Mouse (Mus musculus) adrenal gland, postnatal 10 days (tissue): Measurements from ENCODE around the gene Olfr1122. TPM values are rescaled to one million over a fixed set of nuclear protein-coding genes. Genes with fewer than 3 reads are reported as not detected.
"Not testable (repeated sequence)": the region's sequence is repeated elsewhere in the genome, so short reads cannot be mapped to it uniquely, and the experiment has no call there.

Source experiments
- DNase-seq: peaks from one replicate; pipeline ENCODE4 v3.0.0; 2021; ENCODE audit warnings: mixed read lengths
- long read RNA-seq, 2 experiments: library from polyadenylated mRNA; stranded (forward); transcript quantifications; one replicate each; pipeline ENCODE4 v2.0.0; 2021
- total RNA-seq, 2 experiments: library from RNA; stranded (reverse); gene quantifications; 2 replicates each; pipeline ENCODE4 v1.2.3; 2021

The Olfr1122 gene
- total RNA-seq: not detected
- long read RNA-seq, experiment 1: 0 reads
- long read RNA-seq, experiment 2: 0 reads

DNA sequence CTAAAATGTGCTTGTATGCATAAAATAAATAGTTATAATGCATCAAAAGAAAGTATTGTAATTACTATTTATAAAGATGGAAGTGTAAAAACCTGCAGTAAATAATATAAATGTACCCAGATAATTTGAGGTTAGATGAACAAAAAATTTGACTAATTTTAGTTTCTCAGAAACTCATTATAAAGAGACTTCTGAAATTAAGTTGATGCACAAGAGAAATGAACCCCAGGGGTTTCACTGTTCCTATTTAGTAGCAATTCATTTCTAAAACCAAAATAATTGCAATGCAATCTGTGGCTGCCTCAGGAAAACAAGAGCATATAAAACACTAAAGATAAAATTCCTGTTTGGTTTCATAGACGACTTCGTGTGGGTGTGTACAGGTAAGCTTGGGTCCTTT, at the start of gene Olfr1122:
TSS of gene Olfr1122 (plus strand) at position 301 of the 400 bp plus-strand sequence.
- DNase-seq: no peak

DNA sequence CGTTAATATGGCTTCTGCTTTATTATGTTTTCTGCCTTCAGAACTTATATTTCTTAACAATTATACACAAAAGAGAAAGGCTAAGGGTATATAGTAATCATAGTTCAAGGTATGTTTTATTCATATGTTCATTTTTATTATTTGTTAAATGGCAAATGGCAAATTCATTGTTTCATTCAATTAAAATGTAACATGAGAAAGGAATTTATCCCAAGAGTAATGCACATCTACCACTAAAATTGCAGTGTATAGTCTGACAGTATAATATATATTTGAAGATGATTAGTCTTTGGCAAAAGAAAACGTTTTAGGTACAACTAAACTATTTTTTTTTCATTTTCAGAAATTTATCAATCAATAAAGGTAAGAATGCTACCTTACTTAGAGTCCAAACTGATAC, 31.1 kb upstream of the Olfr1122 start, which contains the start of gene Olfr1120:
TSS of gene Olfr1120 (plus strand) at position 301 of the 400 bp plus-strand sequence.
- no peak for DNase-seq

DNA sequence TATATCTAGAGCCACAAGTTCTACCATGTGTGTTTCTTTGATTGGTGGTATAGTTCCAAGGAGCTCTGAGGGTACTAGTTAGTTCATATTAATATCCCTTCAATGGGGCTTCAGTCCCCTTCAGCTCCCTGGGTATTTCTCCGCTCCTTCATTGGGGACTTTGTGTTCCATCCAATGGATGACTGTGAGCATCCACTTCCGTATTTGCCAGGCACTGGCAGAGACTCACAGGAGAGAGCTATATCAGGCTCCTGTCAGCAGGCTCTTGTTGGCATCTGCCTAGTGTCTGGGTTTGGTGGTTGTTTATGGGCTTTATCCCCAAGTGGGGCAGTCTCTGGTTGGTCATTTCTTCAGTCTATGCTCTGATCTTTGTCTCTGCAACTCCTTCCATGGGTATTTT, 25.5 kb upstream of the Olfr1122 start:
- not testable (repeated sequence) for DNase-seq

DNA sequence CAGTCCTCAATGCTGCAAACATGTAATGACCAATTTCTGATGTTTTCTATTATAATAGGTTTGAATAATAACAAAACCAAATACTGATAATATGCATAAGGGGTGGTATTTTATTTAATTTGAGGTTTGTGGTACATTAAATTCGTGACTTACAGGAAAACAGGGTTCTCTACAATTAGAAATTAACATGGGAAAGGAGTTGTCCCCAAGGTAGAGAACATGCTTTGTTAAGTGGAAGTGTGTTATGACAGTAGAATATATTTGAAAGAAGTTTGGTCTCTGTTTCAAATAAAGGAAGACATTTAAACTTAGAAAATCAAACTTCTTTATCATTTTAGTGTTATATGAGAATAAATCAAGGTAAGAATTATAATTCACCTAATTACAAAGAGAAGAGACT, 16.1 kb upstream of the Olfr1122 start, which contains the start of gene Olfr1121:
TSS of gene Olfr1121 (plus strand) at position 301 of the 400 bp plus-strand sequence.
- no peak for DNase-seq

GRCm38 (mm10) chr2:87371726-87372125, 13.9 kb upstream of the Olfr1122 start:
- no peak for DNase-seq

GRCm38 (mm10) chr2:87383935-87384334, 1.7 kb upstream of the Olfr1122 start:
- no peak for DNase-seq

DNA sequence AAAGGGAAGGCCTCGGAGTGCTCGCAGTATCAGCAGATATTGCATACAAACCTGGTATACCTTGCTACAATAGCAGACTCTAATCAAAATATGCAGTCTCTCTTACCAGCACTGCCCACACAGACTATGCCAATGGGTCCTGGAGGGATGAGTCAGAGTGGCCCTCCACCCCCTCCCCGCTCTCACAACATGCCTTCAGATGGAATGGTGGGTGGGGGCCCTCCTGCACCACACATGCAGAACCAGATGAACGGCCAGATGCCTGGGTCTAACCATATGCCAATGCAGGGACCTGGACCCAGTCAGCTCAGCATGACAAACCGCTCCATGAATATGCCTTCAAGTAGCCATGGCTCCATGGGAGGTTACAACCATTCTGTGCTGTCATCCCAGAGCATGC, 8.0 kb downstream of the Olfr1122 start:
- not testable (repeated sequence) for DNase-seq

DNA sequence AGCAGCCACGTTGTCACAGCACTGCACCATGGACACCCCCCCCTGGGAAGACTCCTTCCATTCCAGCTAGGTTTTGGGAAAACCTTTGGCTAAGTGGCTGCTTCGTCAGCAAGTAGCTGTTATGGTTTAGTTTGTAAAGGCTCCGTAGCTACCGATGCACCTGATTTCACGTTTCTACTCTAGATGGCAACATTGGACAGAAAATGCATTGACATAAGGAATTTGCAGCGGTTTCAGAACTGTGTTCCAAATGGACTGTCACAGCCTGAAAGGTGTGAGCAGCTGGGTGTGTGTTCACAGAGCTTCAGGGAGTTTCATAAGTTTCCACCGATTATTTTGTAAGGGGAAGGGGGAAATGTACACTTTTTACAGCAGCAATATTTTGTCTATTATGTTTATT, 9.0 kb downstream of the Olfr1122 start:
- DNase-seq: not testable (repeated sequence)

GRCm38 (mm10) chr2:87416335-87416734, 30.7 kb downstream of the Olfr1122 start, which contains the start of gene Olfr1123:
Gene Olfr1123, plus strand, starts transcription at chr2:87416635.
- DNase-seq: no peak

GRCm38 (mm10) chr2:87429975-87430374, 44.3 kb downstream of the Olfr1122 start, which contains the start of gene Olfr1124:
Gene Olfr1124, plus strand, starts transcription at chr2:87430275.
- DNase-seq: no peak

DNA sequence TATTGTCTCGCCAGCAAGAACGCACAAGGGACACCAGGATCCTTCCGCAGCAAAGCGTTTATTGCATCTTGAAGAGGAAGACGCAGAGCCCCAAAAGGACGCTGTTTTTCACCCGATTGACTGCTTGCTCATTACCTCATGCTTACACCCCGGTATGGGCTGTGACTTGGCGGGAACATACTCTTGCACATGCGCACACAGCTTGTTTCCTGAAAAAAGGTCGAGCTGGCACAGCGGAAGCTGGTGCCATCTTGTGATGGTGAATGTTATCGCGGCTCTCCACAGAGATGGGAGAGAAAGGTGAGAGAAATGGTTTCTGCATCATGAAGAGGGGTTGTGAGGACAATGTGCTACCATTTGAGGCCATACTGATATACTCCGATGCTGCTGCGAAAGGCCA, 52.1 kb downstream of the Olfr1122 start:
- no peak for DNase-seq

Other genes with a start within 250 kb of the Olfr1122 start
- not detected for gene Olfr1110, start 245.5 kb upstream of the Olfr1122 start, total RNA-seq
- gene Olfr1111, start 233.2 kb upstream of the Olfr1122 start, total RNA-seq: not detected
- not detected for gene Olfr1112, start 198.1 kb upstream of the Olfr1122 start, total RNA-seq
- gene Olfr1113, start 176.9 kb upstream of the Olfr1122 start, total RNA-seq: not detected
- gene Olfr1115, start 137.8 kb upstream of the Olfr1122 start, total RNA-seq: not detected
- gene Olfr1116, start 118.3 kb upstream of the Olfr1122 start, total RNA-seq: not detected
- not detected for gene Olfr1118, start 78.3 kb upstream of the Olfr1122 start, total RNA-seq
- not detected for gene Olfr1120, start 31.0 kb upstream of the Olfr1122 start, total RNA-seq
- gene Olfr1121, start 16.0 kb upstream of the Olfr1122 start, total RNA-seq: not detected
- gene Olfr1123, start 30.8 kb downstream of the Olfr1122 start, total RNA-seq: not detected
- not detected for gene Olfr1124, start 44.4 kb downstream of the Olfr1122 start, total RNA-seq
- not detected for gene Olfr1126, start 68.1 kb downstream of the Olfr1122 start, total RNA-seq
- not detected for gene Pramel7, start 111.2 kb downstream of the Olfr1122 start, total RNA-seq
- gene Pramel6, start 120.7 kb downstream of the Olfr1122 start, total RNA-seq: not detected
- gene Olfr153, start 145.9 kb downstream of the Olfr1122 start, total RNA-seq: not detected
- gene Olfr1128, start 159.7 kb downstream of the Olfr1122 start, total RNA-seq: not detected
- not detected for gene Olfr1129, start 188.1 kb downstream of the Olfr1122 start, total RNA-seq
- gene Olfr1130, start 220.4 kb downstream of the Olfr1122 start, total RNA-seq: not detected
- not detected for gene Olfr1131, start 241.3 kb downstream of the Olfr1122 start, total RNA-seq